Mouse (Mus musculus): ENCODE results near the gene Utp15. TPM values are rescaled to one million over a fixed set of nuclear protein-coding genes. Genes with fewer than 3 reads are reported as not detected.

The Utp15 gene
- total and polyA plus RNA-seq, 3 experiments = 36.8 to 52.2 (median 51.7) TPM

DNA sequence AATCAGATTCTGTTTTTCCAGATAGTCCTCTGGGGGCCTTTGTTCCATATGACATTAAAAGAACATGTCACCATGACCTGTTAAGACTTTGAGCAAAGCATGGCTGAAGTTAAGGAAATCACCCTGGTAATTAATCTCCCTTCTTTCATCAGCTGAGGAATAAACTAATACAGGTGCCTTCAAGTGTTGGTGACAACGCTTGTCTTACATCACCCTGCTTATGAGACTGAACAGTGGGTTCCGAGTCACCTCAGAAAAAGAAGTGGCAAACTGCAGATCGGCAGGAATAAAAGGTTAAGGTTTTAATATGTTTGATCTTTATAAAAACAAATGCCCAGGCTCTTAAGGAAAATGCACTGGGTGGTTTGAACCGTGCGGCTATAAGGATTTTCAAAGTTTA is 16.8 kb upstream of the Utp15 start, which contains the start of gene Gm21976:
TSS of gene Gm21976 (plus strand) at position 202 of the 400 bp plus-strand sequence.
- no peak within 1 kb of the TSS for H3K27ac ChIP-seq (ENCODE audit: insufficient read depth, low read depth)
- H3K27me3 ChIP-seq (replicated peaks) = no peaks in the 10 kb centered on the region
- H3K4me2 ChIP-seq (ENCODE audit: insufficient read depth, low read depth, poor library complexity, severe bottlenecking) = no peak within 1 kb of the TSS
- no peak for DNase-seq (ENCODE audit: extremely low read depth)
- no peaks in the 10 kb centered on the region for H3K79me2 ChIP-seq (replicated peaks; ENCODE audit: control insufficient read depth, extremely low read depth, insufficient read depth, poor library complexity, severe bottlenecking)
- no peak for TF ChIP-seq USF1 (IDR thresholded peaks at IDR 0.05; ENCODE audit: low read depth, low read length)
- TF ChIP-seq MAZ (IDR thresholded peaks at IDR 0.05; ENCODE audit: low read depth, low read length) = no peak
- TF ChIP-seq RAD21 (IDR thresholded peaks at IDR 0.05; ENCODE audit: low read depth, low read length) = no peak
- no peak for TF ChIP-seq USF2 (conservative IDR thresholded peaks at IDR 0.05; ENCODE audit: low read depth, low read length)
- TF ChIP-seq ZKSCAN1 (IDR thresholded peaks at IDR 0.05; ENCODE audit: borderline replicate concordance, low read depth, low read length) = no peak
- TF ChIP-seq POLR2AphosphoS2 (IDR thresholded peaks at IDR 0.05; ENCODE audit: low read depth, low read length) = no peak
- TF ChIP-seq TBP (conservative IDR thresholded peaks at IDR 0.05; ENCODE audit: low read depth, low read length) = no peak
- TF ChIP-seq NELFE (IDR thresholded peaks at IDR 0.05; ENCODE audit: low read depth, low read length) = no peak
- no peak for TF ChIP-seq SIN3A (IDR thresholded peaks at IDR 0.05; ENCODE audit: low read length)
- TF ChIP-seq NRF1 (IDR thresholded peaks at IDR 0.05; ENCODE audit: low read depth, low read length) = no peak
- TF ChIP-seq JUND (conservative IDR thresholded peaks at IDR 0.05; ENCODE audit: low read depth, low read length) = no peak
- TF ChIP-seq GABPA (IDR thresholded peaks at IDR 0.05; ENCODE audit: insufficient replicate concordance, low read depth, low read length) = no peak
- no peak for TF ChIP-seq PAX5 (IDR thresholded peaks at IDR 0.05; ENCODE audit: low read length)
- TF ChIP-seq MAX (IDR thresholded peaks at IDR 0.05; ENCODE audit: low read length) = no peak
- in situ Hi-C loops (cut with MboI; ENCODE audit: low pct_ligation_motif_present, low pct_unique_long_range_greater_than_20kb, low sequenced_read_pairs) (no loop called here), dilution Hi-C loops (cut with MboI; ENCODE audit: extremely low pct_ligation_motif_present, extremely low pct_unique_long_range_greater_than_20kb, low sequenced_read_pairs) (no loop called here)
- H3K36me3 ChIP-seq (replicated peaks in 1 of 2; ENCODE audit: control insufficient read depth in 1 of 2, insufficient read depth in 1 of 2, low read length in 1 of 2) = peaks cover 4 to 17% of the 10 kb centered on the region in 2 experiments
- no peaks in the 10 kb centered on the region for H3K9me3 ChIP-seq (replicated peaks; ENCODE audit: low read length)
- no peak within 1 kb of the TSS for H3K4me3 ChIP-seq (replicated peaks in 1 of 3; ENCODE audit: low read depth in 2 of 3, low read length in 2 of 3, poor library complexity in 1 of 3)
- no peak within 1 kb of the TSS for H3K9ac ChIP-seq (ENCODE audit: insufficient read depth, low read depth)
- peaks cover 20 to 21% of the 10 kb centered on the region in 2 experiments for H3K4me1 ChIP-seq (ENCODE audit: control insufficient read depth in 1 of 2, insufficient read depth in 2 of 2)

DNA sequence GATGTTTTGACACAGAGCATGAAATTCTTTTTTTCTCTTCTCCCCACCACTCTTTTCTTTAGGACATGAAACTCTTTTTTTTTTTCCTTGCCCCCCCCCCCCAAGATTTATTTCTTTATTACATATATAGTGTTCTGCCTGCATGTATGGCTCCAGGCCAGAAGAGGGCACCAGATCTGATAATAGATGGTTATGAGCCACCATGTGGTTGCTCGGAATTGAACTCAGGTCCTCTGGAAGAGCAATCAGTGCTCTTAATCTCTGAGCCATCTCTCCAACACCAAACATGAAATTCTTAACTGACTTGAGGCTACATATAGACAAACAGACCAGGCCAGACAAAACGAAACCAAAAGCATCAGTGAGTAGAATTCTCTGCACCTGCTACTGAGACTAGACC is 14.7 kb upstream of the Utp15 start:
- no peaks in the 10 kb centered on the region for H3K79me2 ChIP-seq (replicated peaks; ENCODE audit: control insufficient read depth, extremely low read depth, insufficient read depth, poor library complexity, severe bottlenecking)
- H3K9me3 ChIP-seq (replicated peaks; ENCODE audit: low read length) = no peaks in the 10 kb centered on the region
- H3K27me3 ChIP-seq (replicated peaks) = no peaks in the 10 kb centered on the region
- H3K27ac ChIP-seq (ENCODE audit: insufficient read depth, low read depth) = no peak overlapping the region
- no peak overlapping the region for H3K9ac ChIP-seq (ENCODE audit: insufficient read depth, low read depth)
- no peak for TF ChIP-seq KAT2A (IDR thresholded peaks at IDR 0.05; ENCODE audit: insufficient replicate concordance, low read length)
- TF ChIP-seq NELFE (IDR thresholded peaks at IDR 0.05; ENCODE audit: low read depth, low read length) = no peak
- TF ChIP-seq MYC (IDR thresholded peaks at IDR 0.05; ENCODE audit: low read depth, low read length) = peak; percentile 54; the same call in 1 of the 2 replicates
- no peak for TF ChIP-seq ETS1 (conservative IDR thresholded peaks at IDR 0.05; ENCODE audit: low read depth, low read length)
- no peak for TF ChIP-seq BHLHE40 (IDR thresholded peaks at IDR 0.05; ENCODE audit: low read depth, low read length)
- peak in 1 of 2 experiments; percentile 67; a peak in 2 of 4 replicates for TF ChIP-seq CTCF (conservative IDR thresholded peaks at IDR 0.05 in 1 of 2, IDR thresholded peaks at IDR 0.05 in 1 of 2; ENCODE audit: low read depth in 2 of 2, low read length in 2 of 2)
- TF ChIP-seq E2F4 (IDR thresholded peaks at IDR 0.05; ENCODE audit: insufficient replicate concordance, low read depth, low read length) = no peak
- TF ChIP-seq UBTF (IDR thresholded peaks at IDR 0.05; ENCODE audit: low read depth, low read length) = no peak
- TF ChIP-seq HCFC1 (IDR thresholded peaks at IDR 0.05; ENCODE audit: low read depth, low read length) = no peak
- no peak for TF ChIP-seq TCF12 (IDR thresholded peaks at IDR 0.05; ENCODE audit: low read depth, low read length)
- TF ChIP-seq SMC3 (IDR thresholded peaks at IDR 0.05; ENCODE audit: low read depth, low read length) = peak; percentile 29
- TF ChIP-seq ZMIZ1 (IDR thresholded peaks at IDR 0.05; ENCODE audit: low read depth, low read length) = no peak
- H3K4me2 ChIP-seq (ENCODE audit: insufficient read depth, low read depth, poor library complexity, severe bottlenecking) = peak overlapping the region; percentile 6; the same call in 1 of the 2 replicates
- no peak for DNase-seq (ENCODE audit: extremely low read depth)
- peaks cover 14 to 37% of the 10 kb centered on the region in 2 experiments for H3K36me3 ChIP-seq (replicated peaks in 1 of 2; ENCODE audit: control insufficient read depth in 1 of 2, insufficient read depth in 1 of 2, low read length in 1 of 2)
- peaks cover 20 to 21% of the 10 kb centered on the region in 2 experiments for H3K4me1 ChIP-seq (ENCODE audit: control insufficient read depth in 1 of 2, insufficient read depth in 2 of 2)
- in situ Hi-C loops (cut with MboI; ENCODE audit: low pct_ligation_motif_present, low pct_unique_long_range_greater_than_20kb, low sequenced_read_pairs) (no loop called here), dilution Hi-C loops (cut with MboI; ENCODE audit: extremely low pct_ligation_motif_present, extremely low pct_unique_long_range_greater_than_20kb, low sequenced_read_pairs) (no loop called here)
- no peak overlapping the region for H3K4me3 ChIP-seq (replicated peaks in 1 of 3; ENCODE audit: low read depth in 2 of 3, low read length in 2 of 3, poor library complexity in 1 of 3)

All from CH12.LX (cell line).